Mouse (Mus musculus) kidney, embryonic 16.5 days (tissue): ENCODE measurements at regions not wholly inside any gene's neighbourhood (a gene's known extent, or its start where the extent isn't known, plus 50 kb on each side); places are given as distances from the start of the nearest gene placed in this dataset.

Experiments
- ATAC-seq: fragments of 200-750 bp; cut with Nextera tagmentation; 2 replicates; pipeline ENCODE4 v1.8.0; 2017; ENCODE audit warnings: moderate TSS enrichment; ENCODE audit not compliant: low FRiP score, low TSS enrichment
- H3K27ac ChIP-seq: fragments of 300-500 bp; sonication (generic); 2 replicates; pipeline ENCODE4 v1.5.1; 2014; ENCODE audit warnings: low read length
- H3K27me3 ChIP-seq: fragments of 300-500 bp; sonication (generic); 2 replicates; pipeline ENCODE4 v1.6.1; 2014; ENCODE audit warnings: low read length, control low read depth, mixed read lengths; ENCODE audit not compliant: insufficient read depth
- H3K36me3 ChIP-seq: fragments of 300-500 bp; sonication (generic); 2 replicates; pipeline ENCODE4 v1.6.1; 2014; ENCODE audit warnings: low read length, control low read depth, mixed read lengths; ENCODE audit not compliant: insufficient read depth
- H3K4me1 ChIP-seq: fragments of 300-500 bp; sonication (generic); 2 replicates; pipeline ENCODE4 v1.6.1; 2014; ENCODE audit warnings: low read length, control low read depth, mixed read lengths; ENCODE audit not compliant: insufficient read depth
- H3K4me2 ChIP-seq: fragments of 300-500 bp; sonication (generic); replicated peaks from 2 replicates; pipeline ENCODE4 v1.6.1; 2014; ENCODE audit warnings: low read depth, low read length
- H3K4me3 ChIP-seq: fragments of 300-500 bp; sonication (generic); 2 replicates; pipeline ENCODE4 v1.5.1; 2014; ENCODE audit warnings: mild to moderate bottlenecking, low read length
- H3K9ac ChIP-seq: fragments of 300-500 bp; sonication (generic); replicated peaks from 2 replicates; pipeline ENCODE4 v1.6.1; 2014; ENCODE audit warnings: low read length
- H3K9me3 ChIP-seq: fragments of 300-500 bp; sonication (generic); 2 replicates; pipeline ENCODE4 v1.6.1; 2016; ENCODE audit warnings: low read length, control low read depth
- WGBS: fragments of 180-500 bp; shearing (Covaris S2); extraction: QIAGEN DNeasy Blood & Tissue Kit; methylation state at CpG from one replicate; pipeline ENCODE4 v1.1.7; 2014; 5-methylcytosine and 5-hydroxymethylcytosine counted together

DNA sequence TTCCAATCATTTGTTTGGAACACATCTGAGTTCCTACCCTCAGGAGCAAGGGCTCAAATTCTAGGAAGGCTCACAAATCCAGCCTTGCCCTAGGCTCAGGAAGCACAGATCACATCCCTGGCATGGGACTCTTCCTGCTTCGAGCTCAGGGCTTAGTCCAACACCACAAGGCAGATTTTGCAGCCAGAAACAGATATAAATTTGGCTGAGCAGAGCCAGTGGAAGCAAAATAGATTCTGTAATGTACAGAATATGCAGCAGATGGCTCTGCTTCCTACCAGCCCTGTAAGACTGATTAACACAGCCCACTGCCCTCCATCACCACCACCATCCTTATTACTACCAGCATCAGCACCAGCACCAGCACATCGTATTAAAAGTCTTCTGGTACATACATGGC, 56.4 kb upstream of the Syt6 start:
- Histone ChIP-seq H3K4me2 (no peak overlapping the region), H3K4me3 (no peak overlapping the region), H3K4me1 (no peaks in the 10 kb centered on the region), H3K9me3 (no peaks in the 10 kb centered on the region), H3K27me3 (no peaks in the 10 kb centered on the region), H3K27ac (no peak overlapping the region), H3K9ac (no peak overlapping the region), H3K36me3 (no peaks in the 10 kb centered on the region)
- 70% methylated on average over 2 of the region's 2 CpGs for WGBS
- no peak for ATAC-seq
